Comparison of ENCODE assay signal across 10 mouse cellular contexts in genomic region chr12:4028516-4028915, GRCm38 (mm10). TPM values are rescaled to one million over a fixed set of nuclear protein-coding genes. Genes with fewer than 3 reads are reported as not detected.
DNase-seq lines count a peak whose midpoint lies in the region; ATAC-seq and TF ChIP-seq lines count a peak whose summit lies in the region.
"Had no signal": no experiment of that assay in that cellular context is flagged by ENCODE, and none has a peak within 500 bp of the region (broad histone marks: within the 10 kb centered on the region; RNA-seq: fewer than 3 reads in every experiment).

No protein-coding gene starts in this region.

- no peak overlapping the region for H3K4me2 ChIP-seq in hindbrain, embryonic 16.5 days (ENCODE audit: low read length)
- H3K4me2 ChIP-seq: forebrain, embryonic 12.5 days; stomach, embryonic 15.5 days had no signal

- no peak for ATAC-seq in hindbrain, embryonic 16.5 days

- 36% methylated on average over 11 of the region's 11 CpGs for WGBS in heart, adult 2 months
- WGBS in small intestine, adult 2 months = 68% methylated on average over 11 of the region's 11 CpGs
- WGBS in hindbrain, embryonic 16.5 days = 85% methylated on average over 11 of the region's 11 CpGs

- intact Hi-C loops in left cerebral cortex, postnatal 4 days (cut with DNase I) = no loop called here
- intact Hi-C loops in heart, adult 2 months (cut with DNase I) = no loop called here

- H3K9ac ChIP-seq in heart, adult 2 months (ENCODE audit: low read depth, low read length) = 0 out of 2 replicates have a peak overlapping the region, but pooled peaks have one; percentile 8
- no peak overlapping the region for H3K9ac ChIP-seq in hindbrain, embryonic 16.5 days (ENCODE audit: low read depth, low read length)
- H3K9ac ChIP-seq: forebrain, embryonic 12.5 days; liver, embryonic 14.5 days; stomach, embryonic 15.5 days had no signal

- H3K4me1 ChIP-seq in heart, adult 2 months (ENCODE audit: control insufficient read depth, insufficient read depth, low read length) = peaks cover 8% of the 10 kb centered on the region
- peaks cover 3% of the 10 kb centered on the region for H3K4me1 ChIP-seq in small intestine, adult 2 months (ENCODE audit: control insufficient read depth, insufficient read depth, insufficient read length, low read length)
- no peaks in the 10 kb centered on the region; the same call in 1 of the 2 replicates for H3K4me1 ChIP-seq in hindbrain, embryonic 16.5 days (ENCODE audit: control insufficient read depth, insufficient read depth, low read depth, low read length)
- H3K4me1 ChIP-seq: forebrain, embryonic 12.5 days; stomach, embryonic 15.5 days had no signal

- TF ChIP-seq EP300 in heart, adult 2 months (IDR thresholded peaks at IDR 0.05; ENCODE audit: insufficient read depth, low read depth, low read length) = peak; percentile 83

- no peak for TF ChIP-seq CTCF in heart, adult 2 months (IDR thresholded peaks at IDR 0.05)
- no peak for TF ChIP-seq CTCF in small intestine, adult 2 months (IDR thresholded peaks at IDR 0.05; ENCODE audit: extremely low read depth, insufficient read length, insufficient replicate concordance, low read depth, low read length)

- H3K9me3 ChIP-seq in hindbrain, embryonic 16.5 days (ENCODE audit: control insufficient read depth, low read length) = no peaks in the 10 kb centered on the region
- H3K9me3 ChIP-seq: forebrain, embryonic 12.5 days; stomach, embryonic 15.5 days had no signal

- peak; percentile 55 for DNase-seq in left cerebral cortex, adult 11 months (ENCODE audit: low spot score)
- no peak for DNase-seq in left cerebral cortex, postnatal 4 days
- peak in 1 of 2 experiments; percentile 55 for DNase-seq in heart, adult 2 months
- DNase-seq in left cerebral cortex, adult 18-20 months (ENCODE audit: low spot score in 2 of 2) = peak; percentile 71 to 81
- no peak for DNase-seq in urinary bladder, postnatal 4 days (ENCODE audit: low spot score in 2 of 2)

- no peaks in the 10 kb centered on the region; the same call in none of the 2 replicates for H3K79me2 ChIP-seq in heart, adult 2 months (replicated peaks; ENCODE audit: control insufficient read depth, insufficient read depth, low read length)

- no peak overlapping the region for H3K4me3 ChIP-seq in heart, adult 2 months
- no peak overlapping the region for H3K4me3 ChIP-seq in small intestine, adult 2 months (ENCODE audit: low read depth, low read length)
- H3K4me3 ChIP-seq in hindbrain, embryonic 16.5 days (ENCODE audit: low read length) = no peak overlapping the region
- H3K4me3 ChIP-seq: forebrain, embryonic 12.5 days; stomach, embryonic 15.5 days had no signal

- H3K27me3 ChIP-seq in heart, adult 2 months (ENCODE audit: control insufficient read depth, insufficient read depth, low read length) = no peaks in the 10 kb centered on the region
- H3K27me3 ChIP-seq in small intestine, adult 2 months (ENCODE audit: control insufficient read depth, insufficient read depth, low read length) = no peaks in the 10 kb centered on the region
- H3K27me3 ChIP-seq in hindbrain, embryonic 16.5 days (replicated peaks; ENCODE audit: control insufficient read depth, insufficient read depth, low read length) = no peaks in the 10 kb centered on the region
- H3K27me3 ChIP-seq: forebrain, embryonic 12.5 days; stomach, embryonic 15.5 days had no signal

- TF ChIP-seq POLR2A in heart, adult 2 months (IDR thresholded peaks at IDR 0.05; ENCODE audit: insufficient read depth, low read depth, low read length) = no peak
- TF ChIP-seq POLR2A in small intestine, adult 2 months (IDR thresholded peaks at IDR 0.05; ENCODE audit: low read depth, low read length) = no peak

- peak overlapping the region; percentile 72 for H3K27ac ChIP-seq in heart, adult 2 months
- peak overlapping the region; percentile 32; the same call in 1 of the 2 replicates for H3K27ac ChIP-seq in small intestine, adult 2 months (ENCODE audit: insufficient read depth, low read depth, low read length)
- H3K27ac ChIP-seq in hindbrain, embryonic 16.5 days (ENCODE audit: low read depth, low read length) = no peak overlapping the region
- H3K27ac ChIP-seq: forebrain, embryonic 12.5 days; liver, embryonic 14.5 days; stomach, embryonic 15.5 days had no signal

- peaks cover 10% of the 10 kb centered on the region for H3K36me3 ChIP-seq in heart, adult 2 months (ENCODE audit: control insufficient read depth, insufficient read depth, low read length)
- H3K36me3 ChIP-seq in small intestine, adult 2 months (ENCODE audit: control insufficient read depth, insufficient read depth, low read length) = no peaks in the 10 kb centered on the region
- H3K36me3 ChIP-seq in hindbrain, embryonic 16.5 days (ENCODE audit: control insufficient read depth, insufficient read depth, low read length) = no peaks in the 10 kb centered on the region
- H3K36me3 ChIP-seq: forebrain, embryonic 12.5 days; stomach, embryonic 15.5 days had no signal

RNA-seq across cellular contexts. Expression of gene Efr3b, which starts 10.2 kb away (rescaled TPM):
- total RNA-seq in left cerebral cortex, postnatal 4 days (2021) = 100 to 1,000 TPM in 1 of 2 experiments, 10 to 100 TPM in 1; 100.0 to 102 TPM
- total RNA-seq in heart, adult 2 months (2021) = 1 to 10 TPM; 5.3 to 6.4 TPM
- 9.9 and 11.1 TPM in 2 replicates for polyA plus RNA-seq in heart, adult 2 months (2012; rRNA removed)
- total RNA-seq in left cerebral cortex, adult 18-20 months (2021) = 100 to 1,000 TPM; 110 to 114 TPM
- polyA plus RNA-seq in small intestine, adult 2 months (2012; rRNA removed) = 10.8 and 21.4 TPM in 2 replicates
- polyA plus RNA-seq in hindbrain, embryonic 16.5 days (2015; fragmentation: Nextera tagmentation; extraction: Ambion mirVana) = 34.2 and 39.0 TPM in 2 replicates

RNA-seq across cellular contexts. Expression of gene Dnajc27, which starts 53.9 kb away (rescaled TPM):
- 10 to 100 TPM; 35.3 to 35.9 TPM for total RNA-seq in left cerebral cortex, postnatal 4 days (2021)
- total RNA-seq in heart, adult 2 months (2021) = 1 to 10 TPM; 8.3 to 9.7 TPM
- polyA plus RNA-seq in heart, adult 2 months (2012; rRNA removed) = 7.0 and 14.0 TPM in 2 replicates
- 10 to 100 TPM; 96.7 to 97.1 TPM for total RNA-seq in left cerebral cortex, adult 18-20 months (2021)
- polyA plus RNA-seq in small intestine, adult 2 months (2012; rRNA removed) = 1.1 and 1.4 TPM in 2 replicates
- 24.1 and 24.3 TPM in 2 replicates for polyA plus RNA-seq in hindbrain, embryonic 16.5 days (2015; fragmentation: Nextera tagmentation; extraction: Ambion mirVana)

Comparison
In these comparisons a context has a peak if more than half of its experiments do, and no peak if none do; other contexts are left out.
1. DNase-seq: peak in left cerebral cortex, adult 11 months (single experiment) and left cerebral cortex, adult 18-20 months (2 of 2); none in left cerebral cortex, postnatal 4 days (single experiment) and urinary bladder, postnatal 4 days (0 of 2).
2. RNA of gene Efr3b, which starts 10.2 kb away (total RNA-seq): 110 to 114 TPM in left cerebral cortex, adult 18-20 months and 100.0 to 102 TPM in left cerebral cortex, postnatal 4 days; 5.3 to 6.4 TPM in heart, adult 2 months; every median in the first group is over 10 times any median in the second.